Comparison of ENCODE assay signal across 27 mouse cellular contexts in genomic region chr3:66590775-66591174, GRCm38 (mm10).
DNase-seq lines count a peak whose midpoint lies in the region; ATAC-seq and TF ChIP-seq lines count a peak whose summit lies in the region.
"Had no signal": no experiment of that assay in that cellular context is flagged by ENCODE, and none has a peak within 500 bp of the region (broad histone marks: within the 10 kb centered on the region; RNA-seq: fewer than 3 reads in every experiment).

No protein-coding gene starts in this region.

- no peaks in the 10 kb centered on the region for H3K9me3 ChIP-seq in kidney, postnatal 0 days (replicated peaks; ENCODE audit: low read length)
- no peaks in the 10 kb centered on the region for H3K9me3 ChIP-seq in lung, postnatal 0 days (ENCODE audit: low read length)
- no peaks in the 10 kb centered on the region for H3K9me3 ChIP-seq in E14TG2a.4 (ENCODE audit: low read length)
- no peaks in the 10 kb centered on the region for H3K9me3 ChIP-seq in forebrain, embryonic 13.5 days (replicated peaks)
- H3K9me3 ChIP-seq: forebrain, embryonic 15.5 days; heart, embryonic 13.5 days; hindbrain, embryonic 12.5 days; liver, embryonic 12.5 days; midbrain, embryonic 10.5 days; neural tube, embryonic 15.5 days had no signal

- DNase-seq in kidney, postnatal 0 days (ENCODE audit: low spot score): no peak
- no peak for DNase-seq in kidney, adult 2 months
- no peak for DNase-seq in lung, postnatal 0 days (ENCODE audit: low spot score)
- DNase-seq in lung, adult 2 months: no peak
- peak; percentile 43 for DNase-seq in R1 (ENCODE audit: low read depth, low spot score)
- DNase-seq in heart, adult 9 months (ENCODE audit: low spot score in 2 of 2): no peak
- DNase-seq: adrenal gland, postnatal 14 days; cerebellum, adult 8-10 months; cerebellum, postnatal 36 days; embryo, embryonic 11 days; gastrocnemius, postnatal 25 days; heart, adult 18-20 months; heart, postnatal 14 days; kidney, adult 18-20 months; kidney, postnatal 10 days; right cerebral cortex, adult 18-20 months; thymus, adult 2 months; thymus, postnatal 4 days had no signal

- no peaks in the 10 kb centered on the region for H3K4me1 ChIP-seq in kidney, postnatal 0 days (replicated peaks; ENCODE audit: insufficient read depth, low read length)
- H3K4me1 ChIP-seq in kidney, adult 2 months (ENCODE audit: control insufficient read depth, insufficient read depth, low read length): no peaks in the 10 kb centered on the region
- H3K4me1 ChIP-seq in lung, postnatal 0 days (ENCODE audit: insufficient read depth, low read depth, low read length): no peaks in the 10 kb centered on the region
- no peaks in the 10 kb centered on the region for H3K4me1 ChIP-seq in lung, adult 2 months (ENCODE audit: control insufficient read depth, insufficient read depth, low read length)
- H3K4me1 ChIP-seq in E14TG2a.4 (replicated peaks; ENCODE audit: low read depth, low read length): no peaks in the 10 kb centered on the region
- H3K4me1 ChIP-seq in forebrain, embryonic 13.5 days: no peaks in the 10 kb centered on the region
- H3K4me1 ChIP-seq: forebrain, embryonic 15.5 days; liver, embryonic 12.5 days; midbrain, embryonic 10.5 days; neural tube, embryonic 15.5 days had no signal

- no peak overlapping the region for H3K27ac ChIP-seq in kidney, postnatal 0 days
- no peak overlapping the region for H3K27ac ChIP-seq in kidney, adult 2 months (ENCODE audit: insufficient read depth, low read depth, low read length)
- H3K27ac ChIP-seq in lung, postnatal 0 days (ENCODE audit: low read length): no peak overlapping the region
- no peak overlapping the region for H3K27ac ChIP-seq in forebrain, embryonic 13.5 days
- H3K27ac ChIP-seq: forebrain, embryonic 15.5 days; heart, embryonic 13.5 days; hindbrain, embryonic 12.5 days; liver, embryonic 12.5 days; midbrain, embryonic 10.5 days; neural tube, embryonic 15.5 days had no signal

- TF ChIP-seq CTCF in kidney, postnatal 0 days (IDR thresholded peaks at IDR 0.05; ENCODE audit: low read depth): peak; percentile 15; the same call in 1 of the 2 replicates
- TF ChIP-seq CTCF in kidney, adult 2 months (conservative IDR thresholded peaks at IDR 0.05; ENCODE audit: insufficient read depth, insufficient read length, low read depth, low read length): no peak
- peak; percentile 48 for TF ChIP-seq CTCF in lung, postnatal 0 days (IDR thresholded peaks at IDR 0.05)
- TF ChIP-seq CTCF in lung, adult 2 months (IDR thresholded peaks at IDR 0.05; ENCODE audit: insufficient read depth, low read length): no peak
- TF ChIP-seq CTCF in E14TG2a.4 (conservative IDR thresholded peaks at IDR 0.05; ENCODE audit: low read length): peak; percentile 44

- WGBS in kidney, postnatal 0 days: 59% methylated on average over 7 of the region's 7 CpGs
- WGBS in kidney, adult 2 months: 63% methylated on average over 7 of the region's 7 CpGs
- 50% methylated on average over 7 of the region's 7 CpGs for WGBS in lung, postnatal 0 days
- 56% methylated on average over 7 of the region's 7 CpGs for WGBS in lung, adult 2 months
- WGBS in forebrain, embryonic 13.5 days: 59% methylated on average over 7 of the region's 7 CpGs

- no peak overlapping the region for H3K9ac ChIP-seq in kidney, postnatal 0 days (ENCODE audit: low read depth, low read length)
- no peak overlapping the region for H3K9ac ChIP-seq in lung, postnatal 0 days (replicated peaks; ENCODE audit: low read depth)
- H3K9ac ChIP-seq in forebrain, embryonic 13.5 days: no peak overlapping the region
- H3K9ac ChIP-seq: forebrain, embryonic 15.5 days; heart, embryonic 13.5 days; hindbrain, embryonic 12.5 days; liver, embryonic 12.5 days; neural tube, embryonic 15.5 days had no signal

- no peaks in the 10 kb centered on the region for H3K36me3 ChIP-seq in kidney, postnatal 0 days (ENCODE audit: insufficient read depth, low read length)
- H3K36me3 ChIP-seq in kidney, adult 2 months (ENCODE audit: control insufficient read depth, insufficient read depth, low read length): no peaks in the 10 kb centered on the region
- no peaks in the 10 kb centered on the region for H3K36me3 ChIP-seq in lung, postnatal 0 days (ENCODE audit: insufficient read depth, low read length)
- no peaks in the 10 kb centered on the region for H3K36me3 ChIP-seq in E14TG2a.4 (ENCODE audit: insufficient read depth, low read length)
- no peaks in the 10 kb centered on the region for H3K36me3 ChIP-seq in forebrain, embryonic 13.5 days (ENCODE audit: poor library complexity, severe bottlenecking)
- H3K36me3 ChIP-seq: forebrain, embryonic 15.5 days; heart, embryonic 13.5 days; hindbrain, embryonic 12.5 days; liver, embryonic 12.5 days; midbrain, embryonic 10.5 days; neural tube, embryonic 15.5 days had no signal

- no peak overlapping the region for H3K4me2 ChIP-seq in kidney, postnatal 0 days (ENCODE audit: low read length)
- H3K4me2 ChIP-seq in lung, postnatal 0 days (replicated peaks; ENCODE audit: low read depth, low read length): no peak overlapping the region
- no peak overlapping the region for H3K4me2 ChIP-seq in forebrain, embryonic 13.5 days
- H3K4me2 ChIP-seq: forebrain, embryonic 15.5 days; heart, embryonic 13.5 days; hindbrain, embryonic 12.5 days; liver, embryonic 12.5 days; neural tube, embryonic 15.5 days had no signal

- ATAC-seq in kidney, postnatal 0 days (replicated peaks; ENCODE audit: low FRiP score, low read depth): no peak
- no peak; the same call in 1 of the 2 replicates for ATAC-seq in lung, postnatal 0 days
- no peak for ATAC-seq in forebrain, embryonic 13.5 days
- ATAC-seq: forebrain, embryonic 15.5 days; inflammation-experienced regulatory T-cells, adult 6 months; liver, embryonic 12.5 days had no signal

- no peak overlapping the region for H3K4me3 ChIP-seq in kidney, postnatal 0 days (replicated peaks; ENCODE audit: low read depth, low read length)
- no peak overlapping the region for H3K4me3 ChIP-seq in kidney, adult 2 months (ENCODE audit: insufficient read depth, low read depth, low read length)
- no peak overlapping the region for H3K4me3 ChIP-seq in lung, postnatal 0 days (ENCODE audit: low read depth, low read length)
- no peak overlapping the region for H3K4me3 ChIP-seq in lung, adult 2 months (replicated peaks; ENCODE audit: extremely low read depth, low read depth, low read length)
- no peak overlapping the region for H3K4me3 ChIP-seq in E14TG2a.4 (replicated peaks; ENCODE audit: low read length)
- H3K4me3 ChIP-seq in forebrain, embryonic 13.5 days: no peak overlapping the region
- H3K4me3 ChIP-seq: forebrain, embryonic 15.5 days; heart, embryonic 13.5 days; hindbrain, embryonic 12.5 days; liver, embryonic 12.5 days; midbrain, embryonic 10.5 days; neural tube, embryonic 15.5 days had no signal

- TF ChIP-seq EP300 in lung, postnatal 0 days (IDR thresholded peaks at IDR 0.05): no peak

- no peak for TF ChIP-seq POLR2A in kidney, adult 2 months (IDR thresholded peaks at IDR 0.05; ENCODE audit: low read depth, low read length)
- no peak for TF ChIP-seq POLR2A in lung, adult 2 months (IDR thresholded peaks at IDR 0.05; ENCODE audit: borderline replicate concordance, extremely low read depth, low read depth, low read length)

- no peaks in the 10 kb centered on the region for H3K27me3 ChIP-seq in kidney, postnatal 0 days (ENCODE audit: insufficient read depth, low read length)
- H3K27me3 ChIP-seq in kidney, adult 2 months (replicated peaks; ENCODE audit: control insufficient read depth, insufficient read depth, low read length): no peaks in the 10 kb centered on the region
- H3K27me3 ChIP-seq in lung, postnatal 0 days (replicated peaks; ENCODE audit: insufficient read depth, low read length): no peaks in the 10 kb centered on the region
- H3K27me3 ChIP-seq in E14TG2a.4 (ENCODE audit: insufficient read depth, low read length): no peaks in the 10 kb centered on the region
- H3K27me3 ChIP-seq in forebrain, embryonic 13.5 days: no peaks in the 10 kb centered on the region
- H3K27me3 ChIP-seq: forebrain, embryonic 15.5 days; heart, embryonic 13.5 days; liver, embryonic 12.5 days; neural tube, embryonic 15.5 days had no signal

Comparison
In these comparisons a context has a peak if more than half of its experiments do, and no peak if none do; other contexts are left out.
1. CTCF ChIP-seq: peak in kidney, postnatal 0 days (single experiment), lung, postnatal 0 days (single experiment) and E14TG2a.4 (single experiment); none in kidney, adult 2 months (single experiment) and lung, adult 2 months (single experiment).